Mouse (Mus musculus) neural tube, embryonic 12.5 days (tissue): ENCODE measurements around the gene Fignl1. TPM values are rescaled to one million over a fixed set of nuclear protein-coding genes. Genes with fewer than 3 reads are reported as not detected.

Source experiments
- ATAC-seq: fragments of 200-750 bp; cut with Nextera tagmentation; 2 replicates; pipeline ENCODE4 v1.8.0; 2017; ENCODE audit warnings: low read depth, mild to moderate bottlenecking, moderate TSS enrichment, moderate library complexity; ENCODE audit not compliant: low FRiP score
- H3K27ac ChIP-seq: fragments of 300-500 bp; sonication (generic); 2 replicates; pipeline ENCODE4 v1.5.1; 2016
- H3K27me3 ChIP-seq: fragments of 300-500 bp; sonication (generic); replicated peaks from 2 replicates; pipeline ENCODE4 v1.6.1; 2016; ENCODE audit warnings: mild to moderate bottlenecking
- H3K36me3 ChIP-seq: fragments of 300-500 bp; sonication (generic); 2 replicates; pipeline ENCODE4 v1.6.1; 2016; ENCODE audit warnings: mild to moderate bottlenecking
- H3K4me1 ChIP-seq: fragments of 300-500 bp; sonication (generic); 2 replicates; pipeline ENCODE4 v1.6.1; 2016
- H3K4me2 ChIP-seq: fragments of 300-500 bp; sonication (generic); replicated peaks from 2 replicates; pipeline ENCODE4 v1.6.1; 2016; ENCODE audit warnings: mild to moderate bottlenecking
- H3K4me3 ChIP-seq: fragments of 300-500 bp; sonication (generic); 2 replicates; pipeline ENCODE4 v1.5.1; 2016
- H3K9ac ChIP-seq: fragments of 300-500 bp; sonication (generic); 2 replicates; pipeline ENCODE4 v1.6.1; 2016; ENCODE audit warnings: mild to moderate bottlenecking
- H3K9me3 ChIP-seq: fragments of 300-500 bp; sonication (generic); 2 replicates; pipeline ENCODE4 v1.6.1; 2016; ENCODE audit warnings: mild to moderate bottlenecking
- WGBS: fragments of 180-500 bp; shearing (Covaris S2); methylation state at CpG from one replicate; pipeline ENCODE4 v1.1.7; 2016; 5-methylcytosine and 5-hydroxymethylcytosine counted together
- polyA plus RNA-seq: library from polyadenylated mRNA; unstranded; fragments of >200 nt; fragmentation: Nextera tagmentation; extraction: Ambion mirVana; gene quantifications from 2 replicates; pipeline ENCODE4 v1.2.1, GENCODE M21; 2016

Gene Fignl1
- polyA plus RNA-seq, 1 experiment from 2014 or later: 44.9 TPM

GRCm38 (mm10) chr11:11772196-11772595 is 36.6 kb downstream of the Fignl1 start:
- no peaks in the 10 kb centered on the region for H3K9me3 ChIP-seq
- ATAC-seq: no peak
- H3K4me2 ChIP-seq: no peak overlapping the region
- no peaks in the 10 kb centered on the region for H3K4me1 ChIP-seq
- H3K9ac ChIP-seq: no peak overlapping the region
- H3K27me3 ChIP-seq: no peaks in the 10 kb centered on the region
- no peak overlapping the region for H3K27ac ChIP-seq
- no peak overlapping the region for H3K4me3 ChIP-seq
- no peaks in the 10 kb centered on the region for H3K36me3 ChIP-seq
- WGBS: 93% methylated on average over 4 of the region's 4 CpGs

- Histone ChIP-seq H3K27me3 (no peaks in the 10 kb centered on the region), H3K9ac (no peak overlapping the region), H3K4me2 (no peak overlapping the region), H3K4me3 (no peak overlapping the region), H3K27ac (no peak overlapping the region), H3K4me1 (no peaks in the 10 kb centered on the region), H3K36me3 (no peaks in the 10 kb centered on the region), H3K9me3 (no peaks in the 10 kb centered on the region)
- ATAC-seq: no peak
- 78% methylated on average over 3 of the region's 3 CpGs for WGBS
Observed at GRCm38 (mm10) chr11:11770691-11771090, 38.1 kb downstream of the Fignl1 start.

GRCm38 (mm10) chr11:11769281-11769680 is 39.5 kb downstream of the Fignl1 start:
- H3K4me1 ChIP-seq: no peaks in the 10 kb centered on the region
- no peaks in the 10 kb centered on the region for H3K9me3 ChIP-seq
- H3K36me3 ChIP-seq: no peaks in the 10 kb centered on the region
- H3K4me3 ChIP-seq: no peak overlapping the region
- H3K27ac ChIP-seq: no peak overlapping the region
- WGBS: 95% methylated on average over 20 of the region's 20 CpGs
- no peak for ATAC-seq
- H3K4me2 ChIP-seq: no peak overlapping the region
- no peaks in the 10 kb centered on the region for H3K27me3 ChIP-seq
- no peak overlapping the region for H3K9ac ChIP-seq

- no peaks in the 10 kb centered on the region for H3K4me1 ChIP-seq
- no peaks in the 10 kb centered on the region for H3K27me3 ChIP-seq
- no peak for ATAC-seq
- no peaks in the 10 kb centered on the region for H3K9me3 ChIP-seq
- WGBS: 96% methylated on average over 2 of the region's 2 CpGs
- no peak overlapping the region for H3K27ac ChIP-seq
- no peak overlapping the region for H3K4me3 ChIP-seq
- no peak overlapping the region for H3K9ac ChIP-seq
- no peak overlapping the region for H3K4me2 ChIP-seq
- no peaks in the 10 kb centered on the region for H3K36me3 ChIP-seq
Observed at GRCm38 (mm10) chr11:11768057-11768456, 40.7 kb downstream of the Fignl1 start.

- Histone ChIP-seq H3K36me3 (no peaks in the 10 kb centered on the region), H3K4me3 (no peak overlapping the region), H3K4me2 (no peak overlapping the region), H3K9me3 (no peaks in the 10 kb centered on the region), H3K27ac (no peak overlapping the region), H3K27me3 (no peaks in the 10 kb centered on the region), H3K4me1 (no peaks in the 10 kb centered on the region), H3K9ac (no peak overlapping the region)
- ATAC-seq: no peak
Observed at GRCm38 (mm10) chr11:11766736-11767135, 42.0 kb downstream of the Fignl1 start.

- Histone ChIP-seq H3K4me2 (no peak overlapping the region), H3K27ac (no peak overlapping the region), H3K4me1 (no peaks in the 10 kb centered on the region), H3K9me3 (no peaks in the 10 kb centered on the region), H3K4me3 (no peak overlapping the region), H3K27me3 (no peaks in the 10 kb centered on the region), H3K36me3 (no peaks in the 10 kb centered on the region), H3K9ac (no peak overlapping the region)
- WGBS: 74% methylated on average over 1 of the region's 1 CpGs
- ATAC-seq: no peak
Observed at GRCm38 (mm10) chr11:11766105-11766504, 42.7 kb downstream of the Fignl1 start.

GRCm38 (mm10) chr11:11765414-11765813 is 43.3 kb downstream of the Fignl1 start:
- Histone ChIP-seq H3K4me2 (no peak overlapping the region), H3K4me3 (no peak overlapping the region), H3K9ac (no peak overlapping the region), H3K36me3 (no peaks in the 10 kb centered on the region), H3K27me3 (no peaks in the 10 kb centered on the region), H3K9me3 (no peaks in the 10 kb centered on the region), H3K27ac (no peak overlapping the region), H3K4me1 (no peaks in the 10 kb centered on the region)
- no peak for ATAC-seq
- 84% methylated on average over 1 of the region's 1 CpGs for WGBS

- no peak for ATAC-seq
- Histone ChIP-seq H3K9ac (no peak overlapping the region), H3K4me3 (no peak overlapping the region), H3K36me3 (no peaks in the 10 kb centered on the region), H3K27ac (no peak overlapping the region), H3K9me3 (no peaks in the 10 kb centered on the region), H3K27me3 (no peaks in the 10 kb centered on the region), H3K4me1 (no peaks in the 10 kb centered on the region), H3K4me2 (no peak overlapping the region)
- WGBS: 75% methylated on average over 4 of the region's 4 CpGs
Observed at GRCm38 (mm10) chr11:11763211-11763666, 45.5 kb downstream of the Fignl1 start.

- Histone ChIP-seq H3K27ac (no peak overlapping the region), H3K27me3 (no peaks in the 10 kb centered on the region), H3K9ac (no peak overlapping the region), H3K9me3 (no peaks in the 10 kb centered on the region), H3K36me3 (no peaks in the 10 kb centered on the region), H3K4me3 (no peak overlapping the region), H3K4me2 (no peak overlapping the region), H3K4me1 (no peaks in the 10 kb centered on the region)
- ATAC-seq: no peak
- 98% methylated on average over 1 of the region's 1 CpGs for WGBS
Observed at GRCm38 (mm10) chr11:11758883-11759282, 49.9 kb downstream of the Fignl1 start.

- no peak for ATAC-seq
- WGBS: 79% methylated on average over 6 of the region's 6 CpGs
- no peaks in the 10 kb centered on the region for H3K4me1 ChIP-seq
Observed at GRCm38 (mm10) chr11:11758121-11758520, 50.6 kb downstream of the Fignl1 start.

GRCm38 (mm10) chr11:11752859-11753258 is 55.9 kb downstream of the Fignl1 start:
- ATAC-seq: no peak
- no peaks in the 10 kb centered on the region for H3K27me3 ChIP-seq
- H3K4me1 ChIP-seq: peaks cover 6% of the 10 kb centered on the region; the same call in 1 of the 2 replicates
- H3K36me3 ChIP-seq: no peaks in the 10 kb centered on the region
- H3K4me3 ChIP-seq: no peak overlapping the region
- no peaks in the 10 kb centered on the region for H3K9me3 ChIP-seq
- 84% methylated on average over 5 of the region's 5 CpGs for WGBS
- H3K4me2 ChIP-seq: no peak overlapping the region
- no peak overlapping the region for H3K9ac ChIP-seq
- no peak overlapping the region for H3K27ac ChIP-seq

More at GRCm38 (mm10) chr11:11758121-11758520, 50.6 kb downstream of the Fignl1 start:
- H3K9me3 ChIP-seq: no peaks in the 10 kb centered on the region
- no peaks in the 10 kb centered on the region for H3K36me3 ChIP-seq
- no peak overlapping the region for H3K9ac ChIP-seq
- H3K4me2 ChIP-seq: no peak overlapping the region
- no peak overlapping the region for H3K27ac ChIP-seq
- no peak overlapping the region for H3K4me3 ChIP-seq
- no peaks in the 10 kb centered on the region for H3K27me3 ChIP-seq

GRCm38 (mm10) chr11:11751091-11751490 is 57.7 kb downstream of the Fignl1 start:
- no peaks in the 10 kb centered on the region for H3K36me3 ChIP-seq
- no peak overlapping the region for H3K4me3 ChIP-seq
- no peak overlapping the region for H3K4me2 ChIP-seq
- no peak overlapping the region for H3K27ac ChIP-seq
- H3K9ac ChIP-seq: no peak overlapping the region
- 87% methylated on average over 5 of the region's 5 CpGs for WGBS
- peaks cover 7% of the 10 kb centered on the region; the same call in 1 of the 2 replicates for H3K4me1 ChIP-seq
- H3K27me3 ChIP-seq: no peaks in the 10 kb centered on the region
- no peak for ATAC-seq
- H3K9me3 ChIP-seq: no peaks in the 10 kb centered on the region

GRCm38 (mm10) chr11:11744222-11744621 is 64.5 kb downstream of the Fignl1 start:
- WGBS: 52% methylated on average over 1 of the region's 1 CpGs
- Histone ChIP-seq H3K9ac (no peak overlapping the region), H3K4me2 (no peak overlapping the region), H3K4me3 (no peak overlapping the region), H3K27ac (no peak overlapping the region), H3K9me3 (no peaks in the 10 kb centered on the region), H3K36me3 (no peaks in the 10 kb centered on the region), H3K27me3 (no peaks in the 10 kb centered on the region), H3K4me1 (peaks cover 7% of the 10 kb centered on the region; the same call in 1 of the 2 replicates)
- ATAC-seq: no peak
